Mouse (Mus musculus) olfactory bulb, adult 2 months (tissue): ENCODE results near the gene Gm10643.

Experiments used
- CTCF ChIP-seq: fragments of 200-500 bp; IDR thresholded peaks from 2 replicates; pipeline ENCODE4 v1.5.1; 2012; ENCODE audit warnings: low read depth, mild to moderate bottlenecking, low read length, moderate library complexity; ENCODE audit not compliant: insufficient read depth
- POLR2A ChIP-seq: fragments of 200-500 bp; IDR thresholded peaks from 2 replicates; pipeline ENCODE4 v1.6.1; 2012; ENCODE audit warnings: mild to moderate bottlenecking, low read depth, low read length, moderate library complexity; ENCODE audit not compliant: insufficient read depth

GRCm38 (mm10) chr8:84042948-84043342 is 22.0 kb downstream of the Gm10643 start:
- no peak for TF ChIP-seq CTCF
- TF ChIP-seq POLR2A: no peak
